Mouse (Mus musculus): Measurements from ENCODE around the gene Alk. TPM values are rescaled to one million over a fixed set of nuclear protein-coding genes. Genes with fewer than 3 reads are reported as not detected.

Alk gene
- total RNA-seq, 2 experiments from 2014 or later: 5.4 to 6.7 TPM

DNA sequence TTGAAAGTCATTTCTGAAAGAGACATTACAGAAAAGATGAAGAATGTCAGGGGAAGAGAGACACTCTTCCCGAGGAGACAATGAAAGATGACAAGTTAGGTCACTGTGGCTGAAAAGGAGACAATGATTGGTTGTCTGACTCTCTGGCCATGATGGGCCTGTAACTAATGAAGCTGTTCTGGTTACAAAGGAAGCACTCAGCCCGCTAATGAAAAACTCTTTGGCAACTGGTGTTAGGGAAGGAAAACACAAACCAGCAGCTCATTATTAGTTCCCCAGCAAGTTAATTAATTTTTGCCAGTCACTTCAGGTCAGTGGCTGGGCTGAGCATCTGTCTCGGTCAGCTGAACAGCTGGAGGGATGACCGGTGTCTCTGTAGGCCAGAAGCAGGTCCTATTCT, 271.5 kb downstream of the Alk start:
- H3K4me3 ChIP-seq: no peak overlapping the region
- DNase-seq (ENCODE audit: low spot score in 2 of 2): peak in 1 of 2 experiments; percentile 4
- no peak for TF ChIP-seq CTCF (conservative IDR thresholded peaks at IDR 0.05)
- H3K27ac ChIP-seq: no peak overlapping the region

DNA sequence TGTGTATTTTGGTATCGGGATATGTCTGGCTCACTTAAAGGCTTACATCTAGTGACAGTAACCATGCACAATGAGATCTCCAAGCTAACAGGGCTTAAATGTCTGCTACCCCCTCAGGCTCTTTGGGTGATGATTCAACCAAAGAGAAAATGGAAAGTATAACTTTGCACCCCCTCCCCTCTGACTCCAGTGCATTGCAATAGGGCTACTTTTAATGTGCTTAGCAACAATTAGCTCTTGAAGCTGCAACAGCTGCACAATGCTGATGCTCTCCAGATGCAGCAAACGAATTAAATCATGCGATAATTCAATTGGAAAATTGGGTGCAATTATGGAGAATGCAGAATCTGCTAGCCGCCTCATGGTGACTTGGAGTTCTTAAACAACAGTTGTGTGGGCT, 278.5 kb downstream of the Alk start:
- DNase-seq (ENCODE audit: low spot score in 2 of 2): no peak
- Histone ChIP-seq H3K4me3 (no peak overlapping the region), H3K27ac (no peak overlapping the region)
- no peak for TF ChIP-seq CTCF (conservative IDR thresholded peaks at IDR 0.05)

DNA sequence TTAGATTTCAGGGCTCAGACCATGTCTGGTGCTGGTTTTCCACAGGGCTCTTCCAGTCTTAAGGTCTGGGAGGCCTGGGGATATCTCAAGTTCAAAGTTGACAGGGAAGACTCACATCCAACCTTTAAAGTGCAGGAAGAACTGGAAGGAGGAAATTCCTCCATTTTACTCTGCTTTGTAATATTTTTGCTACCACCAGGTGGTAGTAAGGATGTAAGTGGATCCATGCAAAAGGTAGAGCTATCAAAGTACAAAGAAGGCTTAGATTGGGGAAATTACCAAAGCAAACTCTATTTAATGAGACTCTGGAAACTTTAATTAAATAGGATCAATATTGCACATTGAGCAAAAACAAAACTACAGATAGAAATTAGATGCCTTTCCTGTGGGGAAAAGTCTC, 284.9 kb downstream of the Alk start:
- no peak for DNase-seq (ENCODE audit: low spot score in 2 of 2)
- peak; percentile 66 for TF ChIP-seq CTCF (conservative IDR thresholded peaks at IDR 0.05)
- Histone ChIP-seq H3K27ac (no peak overlapping the region), H3K4me3 (no peak overlapping the region)

DNA sequence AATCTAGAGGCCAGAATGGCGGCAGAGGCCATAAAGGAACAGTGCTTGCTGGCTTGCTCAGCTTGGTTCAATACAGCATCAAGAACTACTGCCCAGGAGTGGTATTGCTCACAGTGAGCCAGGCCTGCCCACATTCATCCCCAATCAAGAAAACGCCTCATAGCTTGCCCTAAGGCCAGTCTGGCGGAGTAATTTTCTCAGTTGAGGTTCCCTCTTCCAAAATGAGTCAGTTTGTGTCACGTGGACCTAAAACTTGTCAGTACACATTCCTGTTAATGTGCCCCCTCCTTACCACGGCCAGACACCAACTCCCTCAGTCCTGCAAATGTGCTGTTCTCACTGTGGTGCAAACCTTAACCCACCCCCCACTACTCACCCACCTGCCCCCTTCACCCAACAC, 304.8 kb downstream of the Alk start:
- Histone ChIP-seq H3K27ac (no peak overlapping the region), H3K4me3 (no peak overlapping the region)
- TF ChIP-seq CTCF (conservative IDR thresholded peaks at IDR 0.05): no peak
- no peak for DNase-seq (ENCODE audit: low spot score in 2 of 2)

DNA sequence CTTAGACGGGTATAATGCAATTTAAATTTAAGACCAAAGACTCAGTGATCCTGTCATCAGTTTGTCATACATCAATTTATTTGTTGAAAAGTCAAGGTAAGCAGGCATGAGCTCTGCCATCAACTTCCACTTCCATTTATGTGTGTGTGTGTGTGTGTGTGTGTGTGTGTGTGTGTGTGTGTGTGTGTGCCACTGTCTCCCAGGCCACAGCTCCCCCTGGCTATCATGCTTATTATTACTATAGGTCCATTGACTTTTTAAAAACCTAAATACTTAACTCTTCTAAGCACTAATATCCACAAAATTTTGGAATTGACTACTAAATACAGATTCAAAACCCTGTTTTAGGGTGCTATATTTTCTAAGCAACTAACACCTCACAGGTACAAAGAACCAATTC, 308.1 kb downstream of the Alk start:
- no peak for TF ChIP-seq CTCF (conservative IDR thresholded peaks at IDR 0.05)
- Histone ChIP-seq H3K4me3 (no peak overlapping the region), H3K27ac (no peak overlapping the region)
- DNase-seq (ENCODE audit: low spot score in 2 of 2): no peak

DNA sequence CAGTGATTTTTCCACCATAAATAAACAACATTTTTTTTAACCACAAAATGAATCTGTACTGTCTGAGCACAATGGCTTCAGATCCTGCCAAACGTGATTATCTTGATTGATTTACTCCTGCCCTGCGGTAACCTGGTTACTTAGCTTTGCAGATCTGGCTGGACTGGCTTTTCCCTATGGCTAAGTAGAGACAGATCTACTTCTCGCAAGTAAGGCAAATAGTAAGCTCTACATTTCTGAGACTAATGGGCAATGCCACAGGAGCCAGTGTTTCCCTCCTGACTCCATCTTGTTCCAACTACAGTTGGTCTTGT, 311.2 kb downstream of the Alk start:
- no peak overlapping the region for H3K4me3 ChIP-seq
- TF ChIP-seq CTCF (conservative IDR thresholded peaks at IDR 0.05): no peak
- no peak for DNase-seq (ENCODE audit: low spot score in 2 of 2)
- H3K27ac ChIP-seq: no peak overlapping the region

DNA sequence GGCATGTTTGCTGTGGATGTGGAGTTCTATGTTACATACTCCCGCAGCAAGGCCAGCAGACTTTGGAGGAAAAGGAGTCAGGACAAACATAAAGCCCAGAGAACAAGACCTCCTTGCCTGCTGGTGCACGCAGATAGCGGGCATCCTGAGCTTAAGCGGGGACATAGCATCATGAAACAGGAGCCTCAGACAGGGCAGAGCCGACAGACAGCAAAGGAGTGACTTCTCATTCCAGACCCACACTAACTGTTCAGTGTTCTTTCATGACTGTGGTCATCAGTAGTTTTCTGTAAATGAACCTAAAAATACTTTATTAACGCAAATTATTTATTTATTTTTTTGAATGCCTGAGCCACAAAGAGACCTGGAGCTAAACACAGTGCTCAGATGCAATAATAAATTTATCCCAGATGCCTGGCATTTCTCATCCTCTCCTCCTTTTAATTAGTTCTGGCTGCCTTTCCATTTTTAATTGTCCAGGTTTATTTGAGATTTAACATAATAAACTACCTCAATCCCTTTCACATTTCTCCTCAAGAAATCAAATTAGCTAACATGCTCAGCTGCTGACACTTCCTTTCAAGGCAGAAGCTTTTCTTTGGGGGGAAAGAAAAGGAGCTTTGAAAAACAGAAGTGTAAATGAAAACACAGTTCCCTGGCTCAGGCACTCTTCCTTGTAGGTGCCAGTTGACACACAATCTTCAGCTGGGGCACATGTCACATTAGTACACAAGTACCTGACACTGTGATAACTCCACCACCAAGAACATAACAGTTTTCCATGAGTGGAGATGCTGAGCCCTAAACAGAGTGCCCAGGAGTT, 311.8 kb downstream of the Alk start:
- no peak for TF ChIP-seq CTCF (conservative IDR thresholded peaks at IDR 0.05)
- DNase-seq (ENCODE audit: low spot score in 2 of 2): no peak
- no peak overlapping the region for H3K27ac ChIP-seq
- no peak overlapping the region for H3K4me3 ChIP-seq

DNA sequence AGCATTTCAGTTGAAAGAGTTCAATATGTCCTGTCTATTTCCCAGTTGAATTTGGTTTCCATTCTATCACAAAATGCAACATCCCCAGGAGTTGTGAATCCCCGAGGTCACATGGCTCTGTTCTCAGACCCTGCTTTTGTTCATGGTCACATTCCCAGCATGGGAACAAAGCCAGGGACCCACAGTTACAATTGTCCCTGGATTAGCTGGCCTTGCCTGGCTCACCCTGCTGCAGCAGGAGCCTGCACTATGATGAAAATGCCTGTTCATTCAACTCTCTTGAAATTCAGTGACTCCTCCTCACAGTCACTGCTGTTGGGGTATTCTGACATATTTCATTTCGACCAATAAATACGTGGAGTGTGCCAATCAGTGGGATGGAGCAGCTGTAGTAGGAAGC, 318.5 kb downstream of the Alk start:
- H3K4me3 ChIP-seq: no peak overlapping the region
- H3K27ac ChIP-seq: no peak overlapping the region
- no peak for TF ChIP-seq CTCF (conservative IDR thresholded peaks at IDR 0.05)
- DNase-seq (ENCODE audit: low spot score in 2 of 2): no peak

DNA sequence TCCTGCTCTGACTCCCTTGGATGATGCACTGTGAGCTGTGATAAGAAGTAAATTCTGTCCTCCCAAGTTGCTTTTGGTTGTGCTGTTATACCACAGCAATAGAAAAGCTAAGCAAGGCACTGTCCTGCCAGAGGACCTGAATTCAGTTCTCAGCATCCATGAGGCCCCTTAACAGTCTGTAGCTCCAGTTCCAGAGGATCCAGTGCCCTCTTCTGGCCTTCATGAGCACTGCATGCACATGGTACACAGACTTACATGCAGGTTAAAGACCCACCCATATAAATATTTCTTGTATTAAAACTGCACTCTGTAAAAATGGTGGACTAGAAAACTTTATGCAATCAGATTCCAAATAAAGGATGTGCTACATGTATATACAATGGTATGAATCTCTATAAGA, 326.1 kb downstream of the Alk start:
- Histone ChIP-seq H3K4me3 (no peak overlapping the region), H3K27ac (no peak overlapping the region)
- TF ChIP-seq CTCF (conservative IDR thresholded peaks at IDR 0.05): peak; percentile 39
- no peak for DNase-seq (ENCODE audit: low spot score in 2 of 2)

DNA sequence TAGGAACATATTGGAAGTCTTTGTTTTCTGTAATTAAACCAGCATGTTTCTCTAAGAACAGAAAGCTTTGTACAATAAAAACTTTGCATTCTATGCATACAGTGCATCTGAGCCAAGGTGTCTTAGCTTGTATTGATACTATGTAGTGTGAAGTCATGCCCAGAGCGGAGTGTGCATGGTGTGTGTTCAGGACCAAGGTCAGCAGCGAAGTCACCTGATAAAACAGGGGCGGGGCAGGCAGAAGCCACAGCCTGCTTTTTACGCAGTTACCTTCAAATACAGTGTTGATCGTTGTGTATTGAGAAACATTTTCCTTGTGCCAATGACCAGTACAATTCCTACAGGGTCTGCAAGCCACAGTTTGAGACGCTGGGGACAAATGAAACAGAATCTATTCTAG, 327.6 kb downstream of the Alk start:
- Histone ChIP-seq H3K27ac (no peak overlapping the region), H3K4me3 (no peak overlapping the region)
- TF ChIP-seq CTCF (conservative IDR thresholded peaks at IDR 0.05): no peak
- no peak for DNase-seq (ENCODE audit: low spot score in 2 of 2)

DNA sequence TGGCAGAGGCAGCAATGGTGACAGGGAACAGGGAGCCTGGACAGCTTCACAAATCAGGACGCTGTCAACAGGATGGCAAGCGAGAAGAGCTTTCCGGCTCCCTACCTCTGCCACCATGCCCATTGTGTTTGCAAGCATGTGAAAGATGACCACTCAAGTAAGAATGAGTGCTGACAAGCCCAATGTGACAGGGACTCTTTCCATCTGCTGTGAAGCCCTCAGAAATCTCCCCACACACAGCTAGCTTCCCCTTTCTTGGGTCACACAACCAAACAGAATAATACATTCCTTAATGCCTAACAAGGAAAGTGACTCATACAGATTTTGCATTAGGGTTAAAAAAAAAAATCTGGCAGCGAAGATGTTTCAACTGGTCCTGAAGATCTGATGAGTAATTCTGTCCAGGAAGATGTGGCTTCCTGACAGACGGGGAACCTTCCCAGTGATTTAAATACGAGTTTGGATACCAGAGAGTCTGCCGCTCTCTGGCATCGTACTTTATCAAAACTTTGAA, 329.0 kb downstream of the Alk start:
- H3K4me3 ChIP-seq: no peak overlapping the region
- DNase-seq (ENCODE audit: low spot score in 2 of 2): no peak
- no peak for TF ChIP-seq CTCF (conservative IDR thresholded peaks at IDR 0.05)
- no peak overlapping the region for H3K27ac ChIP-seq

DNA sequence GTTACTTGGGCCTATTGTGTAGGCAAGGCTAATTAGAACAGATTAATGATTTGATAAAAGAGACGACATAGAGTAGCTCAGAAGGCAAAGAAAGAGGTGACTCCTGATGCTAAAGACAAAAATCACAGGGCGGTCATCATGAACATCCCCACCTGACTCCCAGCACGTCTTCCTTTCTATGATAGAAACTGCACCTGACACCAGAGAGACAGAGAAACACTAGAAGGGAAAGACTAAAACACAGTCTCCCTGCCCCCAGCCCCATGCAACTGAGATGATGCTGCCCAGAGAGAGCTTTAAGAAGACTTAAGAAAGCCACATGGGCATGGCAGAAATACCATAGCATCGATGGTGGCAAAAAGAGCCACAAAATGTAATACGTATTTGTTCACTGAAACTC, 330.2 kb downstream of the Alk start:
- Histone ChIP-seq H3K27ac (no peak overlapping the region), H3K4me3 (no peak overlapping the region)
- TF ChIP-seq CTCF (conservative IDR thresholded peaks at IDR 0.05): no peak
- DNase-seq (ENCODE audit: low spot score in 2 of 2): no peak

DNA sequence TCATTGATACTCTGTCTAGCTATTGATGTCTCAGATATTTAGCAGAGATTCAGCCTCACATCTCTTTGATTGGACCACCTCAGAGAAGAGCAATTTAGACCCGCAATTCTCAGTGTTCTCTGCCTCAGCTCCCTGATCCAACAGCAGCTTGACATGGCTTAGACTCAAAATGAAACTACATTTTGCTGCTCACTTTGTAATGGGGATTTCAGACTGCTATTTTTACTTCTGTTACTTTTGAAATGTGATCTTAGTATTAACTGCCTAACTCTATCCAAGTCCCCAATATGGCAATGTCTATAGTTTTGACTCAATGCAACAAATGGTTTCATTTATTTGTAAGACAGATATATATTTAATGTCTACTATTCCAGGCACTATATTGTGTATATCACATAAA, 332.8 kb downstream of the Alk start:
- no peak overlapping the region for H3K27ac ChIP-seq
- no peak overlapping the region for H3K4me3 ChIP-seq
- TF ChIP-seq CTCF (conservative IDR thresholded peaks at IDR 0.05): no peak
- DNase-seq (ENCODE audit: low spot score in 2 of 2): no peak

DNA sequence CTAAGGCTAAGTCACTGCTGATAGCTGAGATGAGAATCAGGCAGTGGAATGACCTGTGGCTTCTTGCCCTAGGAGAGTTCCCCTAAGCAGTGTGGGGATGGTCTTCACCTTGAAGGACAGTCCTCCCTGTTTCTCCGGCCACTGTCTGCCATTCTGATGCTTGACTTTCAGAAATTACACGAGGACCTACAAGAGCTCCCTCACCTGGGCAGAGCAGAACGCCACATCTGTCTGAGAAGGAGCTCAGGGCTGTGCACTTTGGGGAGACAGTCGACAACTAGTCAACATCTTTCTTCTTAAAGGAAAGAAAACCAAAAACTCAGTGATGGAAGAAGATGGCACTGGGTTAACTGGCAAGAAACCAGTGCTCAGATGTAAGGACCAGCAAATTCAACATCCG, 335.9 kb downstream of the Alk start:
- no peak for DNase-seq (ENCODE audit: low spot score in 2 of 2)
- TF ChIP-seq CTCF (conservative IDR thresholded peaks at IDR 0.05): no peak
- no peak overlapping the region for H3K27ac ChIP-seq
- no peak overlapping the region for H3K4me3 ChIP-seq
